In the genomic region with DNA sequence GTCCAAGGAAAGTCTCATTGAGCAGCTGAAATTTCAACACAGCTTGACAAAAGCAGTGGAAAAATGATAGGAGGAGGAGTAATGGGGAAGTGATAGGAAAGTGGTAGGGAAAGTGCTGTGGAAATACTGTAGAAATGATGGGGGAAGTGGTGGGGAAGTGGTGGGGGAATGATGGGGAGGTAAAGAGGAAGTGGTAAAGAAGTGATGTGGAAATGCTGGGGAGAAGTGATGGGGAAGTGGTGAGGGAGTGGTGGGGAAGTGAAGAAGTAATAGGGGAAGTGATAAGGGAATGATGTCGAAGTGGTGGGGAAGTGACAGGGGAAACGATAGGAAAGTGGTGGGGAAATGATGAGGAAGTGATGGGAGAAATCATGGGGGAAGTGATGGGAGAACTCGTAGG, we compare ENCODE assay signal across 29 mouse cellular contexts.
"Had no signal": no experiment of that assay in that cellular context is flagged by ENCODE, and none has a peak within 500 bp of the region (broad histone marks: within the 10 kb centered on the region; RNA-seq: fewer than 3 reads in every experiment).

No protein-coding gene starts in this region.

- H3K27ac ChIP-seq: embryonic facial prominence, embryonic 10.5 days; embryonic facial prominence, embryonic 12.5 days; embryonic facial prominence, embryonic 13.5 days; embryonic facial prominence, embryonic 15.5 days; forebrain, embryonic 10.5 days; forebrain, embryonic 12.5 days; forebrain, embryonic 13.5 days; forebrain, embryonic 15.5 days; gastrocnemius, adult 2 months; heart, adult 2 months had no signal

- H3K4me1 ChIP-seq: embryonic facial prominence, embryonic 10.5 days; embryonic facial prominence, embryonic 12.5 days; embryonic facial prominence, embryonic 13.5 days; embryonic facial prominence, embryonic 15.5 days; forebrain, embryonic 12.5 days had no signal

- H3K9me3 ChIP-seq: embryonic facial prominence, embryonic 10.5 days; embryonic facial prominence, embryonic 13.5 days; embryonic facial prominence, embryonic 15.5 days; forebrain, embryonic 10.5 days; forebrain, embryonic 12.5 days; forebrain, embryonic 13.5 days; forebrain, embryonic 15.5 days had no signal

- H3K27me3 ChIP-seq: embryonic facial prominence, embryonic 12.5 days; embryonic facial prominence, embryonic 13.5 days; embryonic facial prominence, embryonic 15.5 days; forebrain, embryonic 12.5 days; forebrain, embryonic 13.5 days; forebrain, embryonic 15.5 days had no signal

- H3K36me3 ChIP-seq: embryonic facial prominence, embryonic 10.5 days; embryonic facial prominence, embryonic 12.5 days; embryonic facial prominence, embryonic 13.5 days; embryonic facial prominence, embryonic 15.5 days; forebrain, embryonic 10.5 days; forebrain, embryonic 12.5 days; forebrain, embryonic 15.5 days had no signal

- H3K4me3 ChIP-seq: embryonic facial prominence, embryonic 10.5 days; embryonic facial prominence, embryonic 12.5 days; embryonic facial prominence, embryonic 13.5 days; embryonic facial prominence, embryonic 15.5 days; erythroblast, embryonic 14.5 days; forebrain, embryonic 10.5 days; forebrain, embryonic 12.5 days; forebrain, embryonic 13.5 days; forebrain, embryonic 15.5 days; gastrocnemius, adult 2 months; heart, adult 2 months had no signal

- H3K4me2 ChIP-seq: embryonic facial prominence, embryonic 12.5 days; embryonic facial prominence, embryonic 13.5 days; embryonic facial prominence, embryonic 15.5 days; forebrain, embryonic 12.5 days; forebrain, embryonic 13.5 days; forebrain, embryonic 15.5 days had no signal

- ATAC-seq: forebrain, embryonic 13.5 days; forebrain, embryonic 14.5 days; forebrain, embryonic 15.5 days; forebrain, embryonic 16.5 days; forebrain, postnatal 0 days had no signal

- DNase-seq: cerebellum, adult 2 months; cerebellum, adult 8-10 months; cerebellum, adult 9-10 months; cerebellum, adult 9-11 months; cerebellum, postnatal 10 days; cerebellum, postnatal 14 days; cerebellum, postnatal 25 days; cerebellum, postnatal 36 days; embryo, embryonic 11 days; forebrain, postnatal 0 days; gastrocnemius, adult 2 months; gastrocnemius, postnatal 10 days; gastrocnemius, postnatal 14 days; gastrocnemius, postnatal 25 days; gastrocnemius, postnatal 36 days; heart, adult 11 months; heart, adult 18-20 months; heart, adult 2 months had no signal

- H3K9ac ChIP-seq: embryonic facial prominence, embryonic 12.5 days; embryonic facial prominence, embryonic 13.5 days; embryonic facial prominence, embryonic 15.5 days; forebrain, embryonic 12.5 days; forebrain, embryonic 13.5 days; forebrain, embryonic 15.5 days; forebrain, postnatal 0 days had no signal
